Mouse (Mus musculus) spleen, postnatal 10 days (tissue): ENCODE data around the gene Tut1.
A peak's percentile ranks its signal among the peaks of the same experiment; 100 is the strongest.

Source experiments
- DNase-seq, 2 experiments: peaks; one replicate each; pipeline ENCODE4 v3.0.0; 2021 to 2022; ENCODE audit warnings: low spot score in 2 of 2

Gene Tut1

GRCm38 (mm10) chr19:8953135-8954039 is at the start of gene Tut1:
Gene Tut1 (plus strand): TSS chr19:8953847.
- DNase-seq: peak; percentile 87 to 88

- no peak for DNase-seq
Observed at GRCm38 (mm10) chr19:8908531-8908930, 45.1 kb upstream of the Tut1 start.

- no peak for DNase-seq
Observed at GRCm38 (mm10) chr19:8911810-8912209, 41.8 kb upstream of the Tut1 start.

- DNase-seq: no peak
Observed at GRCm38 (mm10) chr19:8914212-8914611, 39.4 kb upstream of the Tut1 start.

GRCm38 (mm10) chr19:8919000-8919399 is 34.6 kb upstream of the Tut1 start:
- no peak for DNase-seq

- peak in 1 of 2 experiments; percentile 17 for DNase-seq
Observed at GRCm38 (mm10) chr19:8919684-8920072, 34.0 kb upstream of the Tut1 start.

- peak; percentile 89 to 91 for DNase-seq
Observed at GRCm38 (mm10) chr19:8920073-8920736, 33.4 kb upstream of the Tut1 start, which contains the start of gene B3gat3. Gene B3gat3 (plus strand): TSS chr19:8920374.

GRCm38 (mm10) chr19:8920836-8921291 is 32.8 kb upstream of the Tut1 start:
- peak; percentile 42 to 53 for DNase-seq

GRCm38 (mm10) chr19:8921741-8922140 is 31.9 kb upstream of the Tut1 start:
- DNase-seq: no peak

- DNase-seq: no peak
Observed at GRCm38 (mm10) chr19:8926766-8927165, 26.9 kb upstream of the Tut1 start.

- DNase-seq: no peak
Observed at GRCm38 (mm10) chr19:8927891-8928525, 25.6 kb upstream of the Tut1 start.

GRCm38 (mm10) chr19:8928689-8929223 is 24.9 kb upstream of the Tut1 start:
- DNase-seq: no peak

- peak; percentile 88 to 91 for DNase-seq
Observed at GRCm38 (mm10) chr19:8929224-8930088, 24.2 kb upstream of the Tut1 start, which contains the start of the genes Rom1 and Eml3. Gene Rom1 (minus strand): TSS chr19:8929356. Gene Eml3 (plus strand): TSS chr19:8929552.

GRCm38 (mm10) chr19:8930117-8930516 is 23.5 kb upstream of the Tut1 start:
- no peak for DNase-seq

- no peak for DNase-seq
Observed at GRCm38 (mm10) chr19:8930771-8931170, 22.9 kb upstream of the Tut1 start.

GRCm38 (mm10) chr19:8936736-8937135 is 16.9 kb upstream of the Tut1 start:
- DNase-seq: no peak

- no peak for DNase-seq
Observed at GRCm38 (mm10) chr19:8940526-8941133, 13.0 kb upstream of the Tut1 start.

GRCm38 (mm10) chr19:8941136-8941514 is 12.5 kb upstream of the Tut1 start:
- no peak for DNase-seq

GRCm38 (mm10) chr19:8941515-8942217 is 12.0 kb upstream of the Tut1 start, which contains the start of gene Mta2:
Gene Mta2 (plus strand): TSS chr19:8941875.
- DNase-seq: peak; percentile 95 to 98
